Mouse (Mus musculus) erythroblast, embryonic 14.5 days (primary cell): Measurements from ENCODE around the gene Syt7.

ENCODE experiments used
- GATA1 ChIP-seq: IDR thresholded peaks from 2 replicates; pipeline ENCODE4 v1.6.1; 2012; ENCODE audit warnings: low read length, inconsistent platforms, mixed read lengths
- TAL1 ChIP-seq: IDR thresholded peaks from 3 replicates; pipeline ENCODE4 v1.6.1; 2012; ENCODE audit warnings: low read length, inconsistent platforms, mixed read lengths

DNA sequence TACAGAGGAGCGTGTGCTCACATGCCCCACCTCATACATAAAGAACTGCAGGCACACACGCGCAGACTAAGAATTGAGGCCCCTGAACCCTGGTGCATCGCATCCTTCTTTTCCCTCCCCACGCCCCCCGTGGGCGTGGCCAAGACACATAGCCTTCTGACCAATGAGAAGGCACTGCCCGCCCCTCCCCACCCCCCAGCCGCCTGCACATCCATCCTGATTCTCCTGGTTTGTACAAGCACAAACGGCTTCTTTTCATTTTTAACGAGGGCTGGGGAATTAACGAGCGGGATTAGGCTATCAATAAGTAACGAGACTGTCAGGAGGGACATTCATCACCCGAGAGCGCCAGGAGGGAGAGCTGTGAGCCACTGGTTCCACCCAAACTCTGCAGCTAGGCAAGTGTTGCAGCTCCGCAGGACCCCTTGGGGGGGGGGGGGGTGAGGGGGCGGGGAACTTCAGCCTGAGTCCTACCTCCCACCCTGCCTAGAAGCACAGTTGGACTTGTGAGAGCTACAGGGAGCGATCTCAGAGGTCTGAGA, 24.9 kb downstream of the Syt7 start:
- TF ChIP-seq GATA1, result no peak
- TF ChIP-seq TAL1, result no peak
